13 mouse cellular contexts compared by ENCODE assay signal in the genomic region with DNA sequence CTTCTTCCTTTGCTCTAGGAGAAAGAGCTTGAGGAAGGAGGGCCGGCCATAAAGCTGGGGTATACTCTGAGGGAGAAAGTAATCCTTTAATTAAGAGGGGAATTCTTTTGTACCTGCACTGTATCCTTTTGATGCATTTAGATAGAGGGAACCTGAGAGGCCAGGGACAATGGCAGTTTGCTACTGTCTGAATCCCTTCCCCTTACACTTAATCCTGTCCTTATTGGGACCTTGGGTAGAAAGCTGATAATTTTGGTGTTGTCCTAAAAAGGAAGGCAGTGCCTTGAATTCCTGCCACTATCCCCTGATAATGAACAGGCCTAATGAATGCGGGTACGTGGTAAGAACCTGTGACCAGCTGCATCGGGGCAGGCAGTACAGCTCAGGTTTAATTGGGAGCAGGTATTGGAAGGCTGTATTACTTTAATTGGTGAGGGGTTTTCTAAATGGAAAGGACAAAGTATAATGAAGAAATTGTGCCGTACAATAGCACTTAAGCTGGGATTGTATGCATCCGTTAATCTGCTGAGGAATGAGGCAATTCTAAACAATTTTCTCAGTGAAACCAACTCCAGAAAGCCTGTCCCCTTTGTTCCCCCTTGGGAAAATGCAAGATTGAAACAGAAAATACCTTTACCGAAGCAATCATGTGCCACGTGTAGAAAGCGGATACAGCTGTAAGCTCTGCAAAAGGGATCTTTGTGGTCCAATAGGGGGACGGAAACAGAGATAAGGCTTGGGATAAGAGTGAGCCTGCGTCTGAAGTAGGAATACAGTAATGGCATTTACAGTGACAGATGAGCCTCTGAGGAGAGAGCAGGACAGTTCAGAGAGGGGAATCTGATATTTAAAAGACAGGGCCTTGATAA.
DNase-seq lines count a peak whose midpoint lies in the region; ATAC-seq lines count a peak whose summit lies in the region.
"Had no signal": no experiment of that assay in that cellular context is flagged by ENCODE, and none has a peak within 500 bp of the region (broad histone marks: within the 10 kb centered on the region; RNA-seq: fewer than 3 reads in every experiment).

No protein-coding gene starts in this region.

- H3K9me3 ChIP-seq in hindbrain, embryonic 13.5 days: no peaks in the 10 kb centered on the region
- H3K9me3 ChIP-seq in hindbrain, embryonic 11.5 days (ENCODE audit: control insufficient read depth, low read length): no peaks in the 10 kb centered on the region
- no peaks in the 10 kb centered on the region for H3K9me3 ChIP-seq in embryonic facial prominence, embryonic 13.5 days
- H3K9me3 ChIP-seq in limb, embryonic 12.5 days: no peaks in the 10 kb centered on the region
- H3K9me3 ChIP-seq: liver, embryonic 13.5 days; neural tube, embryonic 12.5 days had no signal

- H3K4me1 ChIP-seq in hindbrain, embryonic 13.5 days (replicated peaks): 0 out of 2 replicates have a peak, but pooled peaks cover 7% of the 10 kb centered on the region
- no peaks in the 10 kb centered on the region for H3K4me1 ChIP-seq in hindbrain, embryonic 11.5 days (replicated peaks; ENCODE audit: control insufficient read depth, insufficient read depth, low read length)
- H3K4me1 ChIP-seq in embryonic facial prominence, embryonic 13.5 days: peaks cover 21% of the 10 kb centered on the region
- H3K4me1 ChIP-seq in limb, embryonic 12.5 days (replicated peaks): peaks cover 19% of the 10 kb centered on the region
- H3K4me1 ChIP-seq: liver, embryonic 13.5 days; neural tube, embryonic 12.5 days had no signal

- no peak overlapping the region for H3K9ac ChIP-seq in hindbrain, embryonic 13.5 days
- no peak overlapping the region for H3K9ac ChIP-seq in hindbrain, embryonic 11.5 days (ENCODE audit: low read depth, low read length)
- no peak overlapping the region for H3K9ac ChIP-seq in embryonic facial prominence, embryonic 13.5 days
- no peak overlapping the region for H3K9ac ChIP-seq in limb, embryonic 12.5 days (replicated peaks)
- H3K9ac ChIP-seq: liver, embryonic 13.5 days; neural tube, embryonic 12.5 days had no signal

- no peak overlapping the region; the same call in 1 of the 2 replicates for H3K27ac ChIP-seq in hindbrain, embryonic 13.5 days
- no peak overlapping the region for H3K27ac ChIP-seq in hindbrain, embryonic 11.5 days (ENCODE audit: low read depth, low read length)
- H3K27ac ChIP-seq in embryonic facial prominence, embryonic 13.5 days: no peak overlapping the region
- H3K27ac ChIP-seq in limb, embryonic 12.5 days: no peak overlapping the region
- H3K27ac ChIP-seq: liver, embryonic 13.5 days; macrophage; neural tube, embryonic 12.5 days had no signal

- H3K27me3 ChIP-seq in hindbrain, embryonic 13.5 days: no peaks in the 10 kb centered on the region
- H3K27me3 ChIP-seq in hindbrain, embryonic 11.5 days (ENCODE audit: control insufficient read depth, insufficient read depth, low read length): no peaks in the 10 kb centered on the region
- H3K27me3 ChIP-seq in embryonic facial prominence, embryonic 13.5 days: no peaks in the 10 kb centered on the region
- no peaks in the 10 kb centered on the region for H3K27me3 ChIP-seq in limb, embryonic 12.5 days
- H3K27me3 ChIP-seq: CH12.LX; liver, embryonic 13.5 days; neural tube, embryonic 12.5 days had no signal

- 56% methylated on average over 11 of the region's 11 CpGs for WGBS in hindbrain, embryonic 13.5 days
- WGBS in hindbrain, embryonic 11.5 days: 66% methylated on average over 11 of the region's 11 CpGs
- 14% methylated on average over 11 of the region's 11 CpGs for WGBS in embryonic facial prominence, embryonic 13.5 days
- 23% methylated on average over 11 of the region's 11 CpGs for WGBS in limb, embryonic 12.5 days

- ATAC-seq in hindbrain, embryonic 13.5 days (ENCODE audit: low FRiP score): peak; percentile 54; the same call in 1 of the 2 replicates
- no peak for ATAC-seq in hindbrain, embryonic 11.5 days (ENCODE audit: low FRiP score)
- ATAC-seq in embryonic facial prominence, embryonic 13.5 days (ENCODE audit: insufficient number of reproducible peaks, insufficient read depth, low FRiP score, low TSS enrichment, low read depth): no peak
- no peak for ATAC-seq in limb, embryonic 12.5 days (ENCODE audit: insufficient number of reproducible peaks, insufficient read depth, low FRiP score, low TSS enrichment, low read depth)

- no peak for DNase-seq in hindbrain, embryonic 11.5 days (ENCODE audit: low spot score)
- DNase-seq in embryo, embryonic 10.5 days (ENCODE audit: low spot score): peak; percentile 29
- no peak for DNase-seq in thymus, postnatal 10 days (ENCODE audit: low spot score in 2 of 2)
- DNase-seq in cerebellum, adult 9-10 months: no peak
- no peak for DNase-seq in adrenal gland, adult 8-10 months
- DNase-seq: cerebellum, adult 8-10 months; liver, embryonic 13.5 days had no signal

- H3K36me3 ChIP-seq in hindbrain, embryonic 13.5 days: no peaks in the 10 kb centered on the region
- H3K36me3 ChIP-seq in hindbrain, embryonic 11.5 days (ENCODE audit: control insufficient read depth, insufficient read depth, low read length): no peaks in the 10 kb centered on the region
- no peaks in the 10 kb centered on the region for H3K36me3 ChIP-seq in embryonic facial prominence, embryonic 13.5 days
- H3K36me3 ChIP-seq in limb, embryonic 12.5 days: no peaks in the 10 kb centered on the region
- H3K36me3 ChIP-seq: liver, embryonic 13.5 days; neural tube, embryonic 12.5 days had no signal

- H3K4me2 ChIP-seq in hindbrain, embryonic 13.5 days: no peak overlapping the region
- H3K4me2 ChIP-seq in hindbrain, embryonic 11.5 days (replicated peaks; ENCODE audit: low read depth, low read length): no peak overlapping the region
- H3K4me2 ChIP-seq in embryonic facial prominence, embryonic 13.5 days: peak overlapping the region; percentile 36
- H3K4me2 ChIP-seq in limb, embryonic 12.5 days: peak overlapping the region; percentile 36
- H3K4me2 ChIP-seq: liver, embryonic 13.5 days; neural tube, embryonic 12.5 days had no signal

- no peak overlapping the region for H3K4me3 ChIP-seq in hindbrain, embryonic 13.5 days
- no peak overlapping the region for H3K4me3 ChIP-seq in hindbrain, embryonic 11.5 days (ENCODE audit: low read depth, low read length)
- H3K4me3 ChIP-seq in embryonic facial prominence, embryonic 13.5 days: 0 out of 2 replicates have a peak overlapping the region, but pooled peaks have one; percentile 4
- H3K4me3 ChIP-seq in limb, embryonic 12.5 days (replicated peaks): no peak overlapping the region
- H3K4me3 ChIP-seq: liver, embryonic 13.5 days; neural tube, embryonic 12.5 days had no signal

Comparison
In these comparisons a context has a peak if more than half of its experiments do, and no peak if none do; other contexts are left out.
1. H3K4me2 ChIP-seq: peak in embryonic facial prominence, embryonic 13.5 days (single experiment) and limb, embryonic 12.5 days (single experiment); none in hindbrain, embryonic 13.5 days (single experiment) and hindbrain, embryonic 11.5 days (single experiment).